In the genomic region with DNA sequence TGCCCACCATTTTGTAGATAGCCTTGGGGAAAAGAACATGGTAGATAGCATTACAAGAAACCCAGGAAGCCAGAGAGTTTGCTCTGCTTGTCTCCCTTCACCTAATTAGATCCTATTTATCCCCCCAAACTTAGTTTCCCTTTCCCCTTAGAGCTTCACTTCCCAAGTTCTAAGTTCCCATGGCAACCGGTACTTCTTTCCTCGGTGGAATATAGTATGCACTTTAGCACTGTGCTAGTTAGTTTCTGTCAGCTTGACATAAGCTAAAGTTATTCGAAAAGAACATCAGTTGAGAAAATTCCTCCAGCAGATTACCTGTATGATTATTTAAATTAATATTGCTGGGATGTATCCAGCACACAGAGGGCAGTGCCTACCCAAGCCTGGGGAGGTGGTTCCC, we compare ENCODE assay signal across 23 mouse cellular contexts.
A peak's percentile ranks its signal among the peaks of the same experiment; 100 is the strongest.
DNase-seq lines count a peak whose midpoint lies in the region; ATAC-seq and TF ChIP-seq lines count a peak whose summit lies in the region.
"Had no signal": no experiment of that assay in that cellular context is flagged by ENCODE, and none has a peak within 500 bp of the region (broad histone marks: within the 10 kb centered on the region; RNA-seq: fewer than 3 reads in every experiment).

No protein-coding gene starts in this region.

- no peak overlapping the region for H3K27ac ChIP-seq in hindbrain, embryonic 16.5 days (ENCODE audit: low read depth, low read length)
- no peak overlapping the region for H3K27ac ChIP-seq in hindbrain, embryonic 13.5 days
- no peak overlapping the region for H3K27ac ChIP-seq in midbrain, embryonic 14.5 days (replicated peaks; ENCODE audit: low read depth, low read length)
- H3K27ac ChIP-seq in midbrain, embryonic 11.5 days (ENCODE audit: low read depth, low read length), result no peak overlapping the region
- H3K27ac ChIP-seq in midbrain, postnatal 0 days (ENCODE audit: low read depth, low read length), result no peak overlapping the region
- no peak overlapping the region for H3K27ac ChIP-seq in midbrain, embryonic 10.5 days (replicated peaks)
- H3K27ac ChIP-seq: embryonic facial prominence, embryonic 13.5 days; embryonic facial prominence, embryonic 15.5 days; forebrain, embryonic 10.5 days; forebrain, embryonic 13.5 days; forebrain, embryonic 15.5 days had no signal

- no peak overlapping the region for H3K9ac ChIP-seq in hindbrain, embryonic 16.5 days (ENCODE audit: low read depth, low read length)
- H3K9ac ChIP-seq in hindbrain, embryonic 13.5 days, result no peak overlapping the region
- H3K9ac ChIP-seq in midbrain, embryonic 14.5 days (replicated peaks; ENCODE audit: low read length), result no peak overlapping the region
- no peak overlapping the region for H3K9ac ChIP-seq in midbrain, embryonic 11.5 days (ENCODE audit: low read length)
- no peak overlapping the region for H3K9ac ChIP-seq in midbrain, postnatal 0 days (replicated peaks; ENCODE audit: low read length, poor library complexity, severe bottlenecking)
- H3K9ac ChIP-seq: embryonic facial prominence, embryonic 13.5 days; embryonic facial prominence, embryonic 15.5 days; forebrain, embryonic 13.5 days; forebrain, embryonic 15.5 days had no signal

- peak; percentile 11 for DNase-seq in midbrain, embryonic 14.5 days
- DNase-seq in midbrain, embryonic 11.5 days (ENCODE audit: low spot score, missing footprints), result no peak
- no peak for DNase-seq in midbrain, postnatal 0 days (ENCODE audit: low spot score)
- no peak for DNase-seq in midbrain, embryonic 10.5 days (ENCODE audit: low spot score)
- DNase-seq in adrenal gland, adult 18-20 months (ENCODE audit: low spot score in 2 of 2), result no peak
- DNase-seq: adrenal gland, adult 8-10 months; adrenal gland, postnatal 14 days; adrenal gland, postnatal 36 days; cerebellum, adult 11 months; cerebellum, adult 18-20 months; cerebellum, adult 8-10 months; cerebellum, adult 9-11 months; cerebellum, postnatal 14 days; cerebellum, postnatal 36 days; embryo, embryonic 11 days had no signal

- no peak for TF ChIP-seq CTCF in midbrain, postnatal 0 days (IDR thresholded peaks at IDR 0.05)

- H3K4me3 ChIP-seq in hindbrain, embryonic 16.5 days (ENCODE audit: low read length), result no peak overlapping the region
- no peak overlapping the region for H3K4me3 ChIP-seq in hindbrain, embryonic 13.5 days
- no peak overlapping the region for H3K4me3 ChIP-seq in midbrain, embryonic 14.5 days (replicated peaks; ENCODE audit: low read depth, low read length)
- no peak overlapping the region for H3K4me3 ChIP-seq in midbrain, embryonic 11.5 days (ENCODE audit: low read depth, low read length)
- no peak overlapping the region for H3K4me3 ChIP-seq in midbrain, postnatal 0 days (ENCODE audit: low read depth, low read length)
- no peak overlapping the region for H3K4me3 ChIP-seq in midbrain, embryonic 10.5 days
- H3K4me3 ChIP-seq: embryonic facial prominence, embryonic 13.5 days; embryonic facial prominence, embryonic 15.5 days; erythroblast, embryonic 14.5 days; forebrain, embryonic 10.5 days; forebrain, embryonic 13.5 days; forebrain, embryonic 15.5 days had no signal

- WGBS in hindbrain, embryonic 16.5 days, result 73% methylated on average over 3 of the region's 3 CpGs
- 76% methylated on average over 3 of the region's 3 CpGs for WGBS in hindbrain, embryonic 13.5 days
- 76% methylated on average over 3 of the region's 3 CpGs for WGBS in midbrain, embryonic 14.5 days
- 84% methylated on average over 3 of the region's 3 CpGs for WGBS in midbrain, embryonic 11.5 days
- WGBS in midbrain, postnatal 0 days, result 51% methylated on average over 3 of the region's 3 CpGs
- WGBS in midbrain, embryonic 10.5 days, result 82% methylated on average over 3 of the region's 3 CpGs

- H3K36me3 ChIP-seq in hindbrain, embryonic 16.5 days (ENCODE audit: control insufficient read depth, insufficient read depth, low read length), result no peaks in the 10 kb centered on the region
- H3K36me3 ChIP-seq in hindbrain, embryonic 13.5 days, result 0 out of 2 replicates have a peak, but pooled peaks cover 2% of the 10 kb centered on the region
- no peaks in the 10 kb centered on the region for H3K36me3 ChIP-seq in midbrain, embryonic 14.5 days (ENCODE audit: control insufficient read depth, insufficient read depth, low read length)
- H3K36me3 ChIP-seq in midbrain, embryonic 11.5 days (ENCODE audit: control insufficient read depth, insufficient read depth, low read length), result no peaks in the 10 kb centered on the region
- peaks cover 16% of the 10 kb centered on the region; the same call in 1 of the 2 replicates for H3K36me3 ChIP-seq in midbrain, postnatal 0 days (ENCODE audit: insufficient read depth, low read length)
- H3K36me3 ChIP-seq in midbrain, embryonic 10.5 days, result no peaks in the 10 kb centered on the region
- H3K36me3 ChIP-seq: embryonic facial prominence, embryonic 13.5 days; embryonic facial prominence, embryonic 15.5 days; forebrain, embryonic 10.5 days; forebrain, embryonic 15.5 days had no signal

- no peaks in the 10 kb centered on the region for H3K9me3 ChIP-seq in hindbrain, embryonic 16.5 days (ENCODE audit: control insufficient read depth, low read length)
- no peaks in the 10 kb centered on the region for H3K9me3 ChIP-seq in hindbrain, embryonic 13.5 days
- H3K9me3 ChIP-seq in midbrain, embryonic 14.5 days (ENCODE audit: control insufficient read depth, low read length), result no peaks in the 10 kb centered on the region
- H3K9me3 ChIP-seq in midbrain, embryonic 11.5 days (ENCODE audit: control insufficient read depth, low read length), result no peaks in the 10 kb centered on the region
- no peaks in the 10 kb centered on the region for H3K9me3 ChIP-seq in midbrain, postnatal 0 days (ENCODE audit: low read length)
- no peaks in the 10 kb centered on the region for H3K9me3 ChIP-seq in midbrain, embryonic 10.5 days (replicated peaks)
- H3K9me3 ChIP-seq: embryonic facial prominence, embryonic 13.5 days; embryonic facial prominence, embryonic 15.5 days; forebrain, embryonic 10.5 days; forebrain, embryonic 13.5 days; forebrain, embryonic 15.5 days had no signal

- ATAC-seq in hindbrain, embryonic 16.5 days, result 0 out of 2 replicates have a peak, but pooled peaks have one; percentile 40
- no peak for ATAC-seq in hindbrain, embryonic 13.5 days (ENCODE audit: low FRiP score)
- ATAC-seq in midbrain, embryonic 14.5 days (ENCODE audit: low FRiP score, low TSS enrichment), result no peak
- no peak for ATAC-seq in midbrain, embryonic 11.5 days (ENCODE audit: low FRiP score)
- ATAC-seq in midbrain, postnatal 0 days (ENCODE audit: low FRiP score), result peak; percentile 69
- ATAC-seq: forebrain, embryonic 13.5 days; forebrain, embryonic 15.5 days had no signal

- no peak overlapping the region for H3K4me2 ChIP-seq in hindbrain, embryonic 16.5 days (ENCODE audit: low read length)
- no peak overlapping the region for H3K4me2 ChIP-seq in hindbrain, embryonic 13.5 days
- no peak overlapping the region for H3K4me2 ChIP-seq in midbrain, embryonic 14.5 days (ENCODE audit: low read length)
- H3K4me2 ChIP-seq in midbrain, embryonic 11.5 days, result no peak overlapping the region
- no peak overlapping the region for H3K4me2 ChIP-seq in midbrain, postnatal 0 days (ENCODE audit: low read depth, low read length, poor library complexity, severe bottlenecking)
- H3K4me2 ChIP-seq: embryonic facial prominence, embryonic 13.5 days; embryonic facial prominence, embryonic 15.5 days; forebrain, embryonic 13.5 days; forebrain, embryonic 15.5 days had no signal

- no peaks in the 10 kb centered on the region for H3K4me1 ChIP-seq in hindbrain, embryonic 16.5 days (ENCODE audit: control insufficient read depth, insufficient read depth, low read depth, low read length)
- H3K4me1 ChIP-seq in hindbrain, embryonic 13.5 days (replicated peaks), result no peaks in the 10 kb centered on the region
- no peaks in the 10 kb centered on the region for H3K4me1 ChIP-seq in midbrain, embryonic 14.5 days (ENCODE audit: control insufficient read depth, insufficient read depth, low read length)
- no peaks in the 10 kb centered on the region for H3K4me1 ChIP-seq in midbrain, embryonic 11.5 days (ENCODE audit: control insufficient read depth, insufficient read depth, low read length)
- H3K4me1 ChIP-seq in midbrain, postnatal 0 days (ENCODE audit: insufficient read depth, low read length), result no peaks in the 10 kb centered on the region
- no peaks in the 10 kb centered on the region for H3K4me1 ChIP-seq in midbrain, embryonic 10.5 days
- H3K4me1 ChIP-seq: embryonic facial prominence, embryonic 13.5 days; embryonic facial prominence, embryonic 15.5 days; forebrain, embryonic 13.5 days; forebrain, embryonic 15.5 days had no signal

- H3K27me3 ChIP-seq in hindbrain, embryonic 16.5 days (replicated peaks; ENCODE audit: control insufficient read depth, insufficient read depth, low read length), result no peaks in the 10 kb centered on the region
- H3K27me3 ChIP-seq in hindbrain, embryonic 13.5 days, result no peaks in the 10 kb centered on the region
- no peaks in the 10 kb centered on the region for H3K27me3 ChIP-seq in midbrain, embryonic 14.5 days (ENCODE audit: control insufficient read depth, insufficient read depth, low read length)
- no peaks in the 10 kb centered on the region for H3K27me3 ChIP-seq in midbrain, embryonic 11.5 days (ENCODE audit: control insufficient read depth, insufficient read depth, low read length)
- H3K27me3 ChIP-seq in midbrain, postnatal 0 days (ENCODE audit: insufficient read depth, low read length), result no peaks in the 10 kb centered on the region
- no peaks in the 10 kb centered on the region for H3K27me3 ChIP-seq in midbrain, embryonic 10.5 days (ENCODE audit: low read depth, poor library complexity, severe bottlenecking)
- H3K27me3 ChIP-seq: embryonic facial prominence, embryonic 13.5 days; embryonic facial prominence, embryonic 15.5 days; forebrain, embryonic 13.5 days; forebrain, embryonic 15.5 days had no signal

Comparison
In these comparisons a context has a peak if more than half of its experiments do, and no peak if none do; other contexts are left out.
1. ATAC-seq: peak in hindbrain, embryonic 16.5 days (single experiment) and midbrain, postnatal 0 days (single experiment); none in hindbrain, embryonic 13.5 days (single experiment), midbrain, embryonic 14.5 days (single experiment) and midbrain, embryonic 11.5 days (single experiment).